Mouse (Mus musculus) forebrain, embryonic 15.5 days (tissue): ENCODE data around the gene 2310011J03Rik. TPM values are rescaled to one million over a fixed set of nuclear protein-coding genes. Genes with fewer than 3 reads are reported as not detected.

Source experiments
- ATAC-seq: fragments of 200-750 bp; cut with Nextera tagmentation; replicated peaks from 2 replicates; pipeline ENCODE4 v1.8.0; 2017; ENCODE audit warnings: mild to moderate bottlenecking, moderate TSS enrichment, moderate library complexity
- H3K27ac ChIP-seq: fragments of 300-500 bp; sonication (generic); replicated peaks from 2 replicates; pipeline ENCODE4 v1.5.1; 2015; ENCODE audit warnings: mild to moderate bottlenecking, inconsistent platforms
- H3K27me3 ChIP-seq: fragments of 300-500 bp; sonication (generic); 2 replicates; pipeline ENCODE4 v1.6.1; 2015; ENCODE audit warnings: inconsistent platforms
- H3K36me3 ChIP-seq: fragments of 300-500 bp; sonication (generic); 2 replicates; pipeline ENCODE4 v1.6.1; 2015; ENCODE audit warnings: mild to moderate bottlenecking, inconsistent platforms
- H3K4me1 ChIP-seq: fragments of 300-500 bp; sonication (generic); 2 replicates; pipeline ENCODE4 v1.6.1; 2015; ENCODE audit warnings: inconsistent platforms
- H3K4me2 ChIP-seq: fragments of 300-500 bp; sonication (generic); replicated peaks from 2 replicates; pipeline ENCODE4 v1.6.1; 2015; ENCODE audit warnings: mild to moderate bottlenecking, inconsistent platforms
- H3K4me3 ChIP-seq: fragments of 300-500 bp; sonication (generic); 2 replicates; pipeline ENCODE4 v1.5.1; 2015; ENCODE audit warnings: mild to moderate bottlenecking, inconsistent platforms
- H3K9ac ChIP-seq: fragments of 300-500 bp; sonication (generic); replicated peaks from 2 replicates; pipeline ENCODE4 v1.6.1; 2015; ENCODE audit warnings: mild to moderate bottlenecking, inconsistent platforms
- H3K9me3 ChIP-seq: fragments of 300-500 bp; sonication (generic); 2 replicates; pipeline ENCODE4 v1.6.1; 2016; ENCODE audit warnings: inconsistent platforms
- WGBS: fragments of 180-500 bp; shearing (Covaris S2); methylation state at CpG from one replicate; pipeline ENCODE4 v1.1.7; 2015; ENCODE audit warnings: mixed read lengths; 5-methylcytosine and 5-hydroxymethylcytosine counted together
- polyA plus RNA-seq: library from polyadenylated mRNA; unstranded; fragments of >200 nt; fragmentation: Nextera tagmentation; extraction: Ambion mirVana; gene quantifications from 2 replicates; pipeline ENCODE4 v1.2.1, GENCODE M21; 2015

The 2310011J03Rik gene
- 36.9 and 38.1 TPM in 2 replicates for polyA plus RNA-seq

- H3K4me1 ChIP-seq = peaks cover 63% of the 10 kb centered on the region
- under 1% methylated on average over 34 of the region's 34 CpGs for WGBS
Measured at GRCm38 (mm10) chr10:80320340-80320760, at the start of gene 2310011J03Rik. Gene 2310011J03Rik, minus strand, starts transcription at chr10:80320537.

GRCm38 (mm10) chr10:80368392-80368791 is 48.1 kb upstream of the 2310011J03Rik start:
- H3K27me3 ChIP-seq = 0 out of 2 replicates have a peak, but pooled peaks cover 10% of the 10 kb centered on the region
- no peaks in the 10 kb centered on the region for H3K9me3 ChIP-seq
- no peak overlapping the region for H3K4me2 ChIP-seq
- no peak for ATAC-seq
- 90% methylated on average over 6 of the region's 6 CpGs for WGBS
- peaks cover 16% of the 10 kb centered on the region for H3K4me1 ChIP-seq
- no peak overlapping the region for H3K27ac ChIP-seq
- H3K4me3 ChIP-seq = no peak overlapping the region
- no peaks in the 10 kb centered on the region for H3K36me3 ChIP-seq
- H3K9ac ChIP-seq = no peak overlapping the region

More at GRCm38 (mm10) chr10:80320340-80320760, at the start of gene 2310011J03Rik:
- Histone ChIP-seq H3K9ac (peak within 1 kb of the TSS; percentile 67), H3K9me3 (no peaks in the 10 kb centered on the region), H3K27me3 (no peaks in the 10 kb centered on the region), H3K4me2 (peak within 1 kb of the TSS; percentile 90), H3K4me3 (peak within 1 kb of the TSS; percentile 89), H3K27ac (peak within 1 kb of the TSS; percentile 73), H3K36me3 (peaks cover 33% of the 10 kb centered on the region)
- ATAC-seq = peak; percentile 69

- WGBS = 68% methylated on average over 5 of the region's 5 CpGs
- Histone ChIP-seq H3K9me3 (no peaks in the 10 kb centered on the region), H3K4me1 (peaks cover 16% of the 10 kb centered on the region), H3K4me3 (no peak overlapping the region), H3K36me3 (no peaks in the 10 kb centered on the region), H3K4me2 (no peak overlapping the region), H3K27ac (no peak overlapping the region), H3K9ac (no peak overlapping the region), H3K27me3 (0 out of 2 replicates have a peak, but pooled peaks cover 10% of the 10 kb centered on the region)
- no peak for ATAC-seq
Measured at GRCm38 (mm10) chr10:80367954-80368353, 47.6 kb upstream of the 2310011J03Rik start.

- Histone ChIP-seq H3K36me3 (no peaks in the 10 kb centered on the region), H3K9ac (no peak overlapping the region), H3K4me3 (no peak overlapping the region), H3K4me2 (no peak overlapping the region), H3K27me3 (0 out of 2 replicates have a peak, but pooled peaks cover 10% of the 10 kb centered on the region), H3K4me1 (0 out of 2 replicates have a peak, but pooled peaks cover 3% of the 10 kb centered on the region), H3K9me3 (no peaks in the 10 kb centered on the region), H3K27ac (no peak overlapping the region)
- ATAC-seq = no peak
- 76% methylated on average over 6 of the region's 6 CpGs for WGBS
Measured at GRCm38 (mm10) chr10:80365736-80366135, 45.4 kb upstream of the 2310011J03Rik start.

GRCm38 (mm10) chr10:80363734-80364133 is 43.4 kb upstream of the 2310011J03Rik start:
- Histone ChIP-seq H3K4me3 (no peak overlapping the region), H3K4me1 (0 out of 2 replicates have a peak, but pooled peaks cover 3% of the 10 kb centered on the region), H3K36me3 (no peaks in the 10 kb centered on the region), H3K9ac (no peak overlapping the region), H3K27ac (no peak overlapping the region), H3K4me2 (no peak overlapping the region), H3K27me3 (0 out of 2 replicates have a peak, but pooled peaks cover 10% of the 10 kb centered on the region), H3K9me3 (no peaks in the 10 kb centered on the region)
- no peak for ATAC-seq
- WGBS = 36% methylated on average over 6 of the region's 6 CpGs

- Histone ChIP-seq H3K9ac (peak overlapping the region; percentile 36), H3K4me1 (peaks cover 23% of the 10 kb centered on the region), H3K27ac (no peak overlapping the region), H3K4me3 (peak overlapping the region; percentile 31), H3K36me3 (no peaks in the 10 kb centered on the region), H3K27me3 (peaks cover 47% of the 10 kb centered on the region), H3K9me3 (no peaks in the 10 kb centered on the region), H3K4me2 (peak overlapping the region; percentile 44)
- ATAC-seq = peak; percentile 41; the same call in 1 of the 2 replicates
- 7% methylated on average over 31 of the region's 31 CpGs for WGBS
Measured at GRCm38 (mm10) chr10:80357994-80358639, 37.8 kb upstream of the 2310011J03Rik start.

GRCm38 (mm10) chr10:80357336-80357735 is 37.0 kb upstream of the 2310011J03Rik start:
- 34% methylated on average over 7 of the region's 7 CpGs for WGBS
- Histone ChIP-seq H3K4me1 (peaks cover 23% of the 10 kb centered on the region), H3K9me3 (no peaks in the 10 kb centered on the region), H3K4me3 (no peak overlapping the region), H3K4me2 (peak overlapping the region; percentile 44), H3K27ac (no peak overlapping the region), H3K36me3 (no peaks in the 10 kb centered on the region), H3K27me3 (peaks cover 54% of the 10 kb centered on the region), H3K9ac (no peak overlapping the region)
- 0 out of 2 replicates have a peak, but pooled peaks have one; percentile 39 for ATAC-seq

GRCm38 (mm10) chr10:80356737-80357136 is 36.4 kb upstream of the 2310011J03Rik start:
- Histone ChIP-seq H3K9me3 (no peaks in the 10 kb centered on the region), H3K4me2 (peak overlapping the region; percentile 59), H3K36me3 (no peaks in the 10 kb centered on the region), H3K27ac (no peak overlapping the region), H3K9ac (no peak overlapping the region; the same call in 1 of the 2 replicates), H3K4me3 (peak overlapping the region; percentile 36), H3K4me1 (peaks cover 23% of the 10 kb centered on the region), H3K27me3 (peaks cover 58% of the 10 kb centered on the region)
- 3% methylated on average over 34 of the region's 34 CpGs for WGBS
- no peak; the same call in 1 of the 2 replicates for ATAC-seq

GRCm38 (mm10) chr10:80356001-80356682 is 35.8 kb upstream of the 2310011J03Rik start, which contains the start of gene Plk5:
Gene Plk5, plus strand, starts transcription at chr10:80356459.
- Histone ChIP-seq H3K9ac (no peak within 1 kb of the TSS; the same call in 1 of the 2 replicates), H3K27me3 (peaks cover 62% of the 10 kb centered on the region), H3K4me3 (peak within 1 kb of the TSS; percentile 36), H3K36me3 (no peaks in the 10 kb centered on the region), H3K27ac (no peak within 1 kb of the TSS), H3K4me1 (peaks cover 23% of the 10 kb centered on the region), H3K4me2 (peak within 1 kb of the TSS; percentile 59), H3K9me3 (no peaks in the 10 kb centered on the region)
- under 1% methylated on average over 53 of the region's 53 CpGs for WGBS
- 0 out of 2 replicates have a peak, but pooled peaks have one; percentile 19 for ATAC-seq

GRCm38 (mm10) chr10:80355431-80355830 is 35.1 kb upstream of the 2310011J03Rik start:
- ATAC-seq = no peak
- Histone ChIP-seq H3K27ac (no peak overlapping the region), H3K9me3 (no peaks in the 10 kb centered on the region), H3K9ac (no peak overlapping the region), H3K36me3 (no peaks in the 10 kb centered on the region), H3K4me1 (peaks cover 23% of the 10 kb centered on the region), H3K27me3 (peaks cover 69% of the 10 kb centered on the region), H3K4me3 (peak overlapping the region; percentile 3; the same call in 1 of the 2 replicates), H3K4me2 (no peak overlapping the region)
- 7% methylated on average over 9 of the region's 9 CpGs for WGBS

- WGBS = 70% methylated on average over 8 of the region's 8 CpGs
- Histone ChIP-seq H3K4me1 (peaks cover 28% of the 10 kb centered on the region), H3K4me3 (no peak overlapping the region), H3K9me3 (no peaks in the 10 kb centered on the region), H3K27ac (no peak overlapping the region), H3K9ac (no peak overlapping the region), H3K4me2 (no peak overlapping the region), H3K36me3 (no peaks in the 10 kb centered on the region), H3K27me3 (peaks cover 85% of the 10 kb centered on the region)
- ATAC-seq = no peak
Measured at GRCm38 (mm10) chr10:80352727-80353126, 32.4 kb upstream of the 2310011J03Rik start.

GRCm38 (mm10) chr10:80351896-80352295 is 31.6 kb upstream of the 2310011J03Rik start:
- no peak overlapping the region for H3K27ac ChIP-seq
- no peaks in the 10 kb centered on the region for H3K9me3 ChIP-seq
- 28% methylated on average over 11 of the region's 11 CpGs for WGBS
- H3K4me2 ChIP-seq = no peak overlapping the region
- peaks cover 24% of the 10 kb centered on the region for H3K4me1 ChIP-seq
- ATAC-seq = no peak
- peaks cover 84% of the 10 kb centered on the region for H3K27me3 ChIP-seq
- no peak overlapping the region for H3K9ac ChIP-seq
- no peaks in the 10 kb centered on the region for H3K36me3 ChIP-seq
- H3K4me3 ChIP-seq = no peak overlapping the region
